Mouse (Mus musculus) CD4-positive helper T cell, adult 2 months (primary cell): ENCODE results near the gene Cdk2ap2.

Experiments used
- DNase-seq: peaks from one replicate; pipeline ENCODE4 v3.0.0-alpha.2; 2012; ENCODE audit warnings: low read depth, missing footprints, low spot score

Gene Cdk2ap2

DNA sequence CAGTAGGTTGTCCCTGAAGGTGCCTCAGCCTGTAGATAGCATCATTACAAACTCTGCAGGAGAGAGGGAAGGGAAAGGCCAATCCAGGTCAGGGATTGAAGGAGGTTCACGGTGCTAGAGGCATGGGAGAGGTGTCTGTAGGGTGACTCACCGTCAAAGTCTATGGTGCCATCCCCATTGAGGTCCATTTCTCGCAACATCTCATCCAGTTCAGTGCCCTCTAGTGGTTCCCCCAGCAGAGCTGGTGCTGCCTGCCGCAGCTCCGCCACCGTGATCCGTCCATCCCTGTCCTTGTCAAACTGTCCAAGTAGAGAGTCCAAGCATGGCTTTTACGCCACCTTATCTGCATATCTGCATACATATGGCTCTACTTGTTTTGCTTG is 39.0 kb downstream of the Cdk2ap2 start:
- DNase-seq, result peak; percentile 61

DNA sequence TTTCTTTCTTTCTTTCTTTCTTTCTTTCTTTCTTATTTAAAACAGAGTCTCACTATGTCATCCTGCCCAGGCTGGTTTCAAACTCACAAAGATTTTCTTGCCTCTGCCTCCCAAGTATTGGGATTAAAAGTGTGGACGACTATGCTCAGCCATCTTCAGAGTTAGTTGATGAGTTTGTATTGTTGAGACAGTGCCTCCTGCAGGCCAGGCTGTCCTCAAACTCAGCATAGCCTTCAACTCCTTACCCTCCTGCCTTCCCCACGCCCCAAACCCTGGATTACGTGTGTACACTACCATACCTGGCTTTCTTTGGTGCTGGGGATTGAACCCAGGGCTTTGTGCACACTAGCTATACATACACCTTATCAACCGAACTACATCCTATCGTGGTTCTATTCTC is 39.5 kb downstream of the Cdk2ap2 start:
- DNase-seq, result peak; percentile 49

DNA sequence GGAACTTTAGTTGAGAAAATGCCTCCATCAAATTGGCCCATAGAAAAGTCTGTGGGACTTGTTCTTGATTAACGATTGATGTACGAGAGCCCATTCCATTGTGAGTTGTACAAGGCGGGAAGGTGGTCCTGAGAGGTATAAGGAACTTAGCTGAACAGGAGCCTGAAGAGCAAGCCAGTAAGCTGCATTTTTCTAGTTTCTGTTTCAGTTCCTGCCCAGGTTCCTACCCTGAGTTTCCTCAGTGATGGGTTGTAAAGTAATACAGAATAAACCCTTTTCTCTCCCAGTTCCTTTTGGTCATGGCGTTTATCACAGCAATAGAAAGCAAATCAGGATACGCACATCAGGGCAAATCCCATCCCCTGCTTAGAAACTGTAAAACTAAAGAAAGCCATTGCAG is 40.9 kb downstream of the Cdk2ap2 start:
- DNase-seq, result no peak

DNA sequence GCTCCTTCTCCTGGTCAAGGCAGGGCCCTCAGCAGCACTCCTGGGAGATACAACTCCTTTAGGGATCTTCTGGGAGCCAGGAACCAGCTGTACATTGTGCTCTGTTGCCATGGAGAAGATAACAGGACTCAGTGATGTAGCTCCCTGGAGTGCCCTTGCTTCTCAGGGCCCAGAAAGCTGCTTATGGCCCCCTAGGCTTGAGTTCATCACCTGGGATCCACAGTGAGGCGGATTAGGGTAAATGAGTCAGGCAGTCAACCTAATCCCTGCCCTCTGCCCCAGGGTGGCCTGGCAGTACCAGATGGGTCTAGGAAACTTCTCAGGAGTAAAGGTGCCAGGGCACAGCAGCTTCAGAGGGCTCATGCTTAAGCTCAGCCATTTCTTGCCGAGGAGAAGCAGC is 42.5 kb downstream of the Cdk2ap2 start, which contains the start of gene Gpr152:
Gene Gpr152, plus strand, starts transcription at position 342 of the 400 bp plus-strand sequence.
- no peak for DNase-seq

DNA sequence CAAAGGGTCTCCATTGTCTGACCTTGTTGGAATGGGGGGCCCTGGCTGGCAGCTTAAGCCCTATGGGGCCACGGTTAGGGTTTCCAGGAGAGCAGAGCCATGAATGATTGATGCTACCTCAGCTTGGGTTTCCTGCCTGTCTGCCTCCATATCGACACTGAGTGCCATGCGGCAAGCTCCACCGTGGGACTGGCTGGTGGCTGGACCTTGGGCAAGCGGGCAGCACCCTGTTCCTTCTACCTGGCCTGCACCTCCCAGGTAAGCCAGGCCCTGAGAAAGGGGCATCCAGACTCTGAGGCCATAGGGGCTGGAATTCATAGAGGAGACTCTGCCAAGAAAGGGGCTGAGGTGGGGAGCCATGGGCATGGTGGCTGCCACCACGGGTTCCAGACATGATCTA is 43.2 kb downstream of the Cdk2ap2 start:
- DNase-seq, result no peak

DNA sequence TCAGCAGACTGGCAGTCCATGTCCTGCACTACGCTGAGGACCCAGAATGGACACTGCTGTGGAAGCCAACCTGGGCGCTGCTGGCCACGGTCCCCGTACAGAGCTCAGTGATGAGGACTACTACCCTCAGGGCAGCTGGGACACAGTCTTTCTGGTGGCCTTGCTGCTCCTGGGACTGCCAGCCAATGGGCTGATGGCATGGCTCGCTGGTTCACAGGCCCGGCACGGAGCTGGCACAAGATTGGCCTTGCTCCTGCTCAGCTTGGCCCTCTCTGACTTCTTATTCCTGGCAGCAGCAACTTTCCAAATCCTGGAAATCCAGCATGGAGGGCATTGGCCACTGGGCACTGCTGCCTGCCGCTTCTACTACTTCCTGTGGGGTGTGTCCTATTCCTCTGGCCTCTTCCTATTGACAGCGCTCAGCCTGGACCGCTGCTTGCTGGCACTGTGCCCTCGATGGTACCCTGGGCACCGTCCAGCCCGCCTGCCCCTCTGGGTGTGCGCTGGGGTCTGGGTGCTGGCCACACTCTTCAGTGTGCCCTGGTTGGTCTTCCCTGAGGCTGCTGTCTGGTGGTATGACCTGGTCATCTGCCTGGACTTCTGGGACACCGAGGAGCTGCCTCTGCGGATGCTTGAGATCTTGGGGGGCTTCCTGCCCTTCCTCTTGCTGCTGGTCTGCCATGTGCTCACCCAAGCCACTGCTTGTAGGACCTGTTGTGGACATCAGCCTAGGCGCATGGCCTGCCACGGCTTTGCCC is 45.6 kb downstream of the Cdk2ap2 start:
- DNase-seq, result no peak

DNA sequence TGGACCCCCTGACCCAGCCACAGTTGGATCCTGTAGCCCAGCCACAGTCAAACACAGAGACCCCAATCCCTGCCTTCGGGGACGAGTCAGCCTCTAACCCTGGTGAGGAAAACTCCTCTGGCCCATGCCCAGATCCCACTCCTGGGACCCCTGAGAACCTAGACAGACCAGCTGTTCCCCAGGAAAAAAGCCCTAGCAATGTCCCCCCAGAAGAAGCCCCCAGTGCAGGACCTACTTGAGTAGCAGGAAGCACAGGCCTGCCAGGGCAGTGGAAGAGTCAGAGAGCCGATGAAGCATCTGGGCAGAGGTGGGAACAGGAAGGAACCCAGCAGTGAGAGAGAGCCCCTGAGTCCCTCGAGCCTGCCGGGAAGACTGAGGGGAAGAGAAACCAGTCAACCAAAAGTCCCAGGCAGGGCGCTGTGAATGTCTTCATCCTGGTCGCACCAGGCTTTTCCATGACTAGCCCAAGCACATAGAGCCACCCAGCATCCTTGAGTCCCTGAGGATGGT is 46.8 kb downstream of the Cdk2ap2 start, which contains the start of gene Cabp4:
Gene Cabp4, minus strand, starts transcription at position 275 of the 510 bp plus-strand sequence.
- no peak for DNase-seq

DNA sequence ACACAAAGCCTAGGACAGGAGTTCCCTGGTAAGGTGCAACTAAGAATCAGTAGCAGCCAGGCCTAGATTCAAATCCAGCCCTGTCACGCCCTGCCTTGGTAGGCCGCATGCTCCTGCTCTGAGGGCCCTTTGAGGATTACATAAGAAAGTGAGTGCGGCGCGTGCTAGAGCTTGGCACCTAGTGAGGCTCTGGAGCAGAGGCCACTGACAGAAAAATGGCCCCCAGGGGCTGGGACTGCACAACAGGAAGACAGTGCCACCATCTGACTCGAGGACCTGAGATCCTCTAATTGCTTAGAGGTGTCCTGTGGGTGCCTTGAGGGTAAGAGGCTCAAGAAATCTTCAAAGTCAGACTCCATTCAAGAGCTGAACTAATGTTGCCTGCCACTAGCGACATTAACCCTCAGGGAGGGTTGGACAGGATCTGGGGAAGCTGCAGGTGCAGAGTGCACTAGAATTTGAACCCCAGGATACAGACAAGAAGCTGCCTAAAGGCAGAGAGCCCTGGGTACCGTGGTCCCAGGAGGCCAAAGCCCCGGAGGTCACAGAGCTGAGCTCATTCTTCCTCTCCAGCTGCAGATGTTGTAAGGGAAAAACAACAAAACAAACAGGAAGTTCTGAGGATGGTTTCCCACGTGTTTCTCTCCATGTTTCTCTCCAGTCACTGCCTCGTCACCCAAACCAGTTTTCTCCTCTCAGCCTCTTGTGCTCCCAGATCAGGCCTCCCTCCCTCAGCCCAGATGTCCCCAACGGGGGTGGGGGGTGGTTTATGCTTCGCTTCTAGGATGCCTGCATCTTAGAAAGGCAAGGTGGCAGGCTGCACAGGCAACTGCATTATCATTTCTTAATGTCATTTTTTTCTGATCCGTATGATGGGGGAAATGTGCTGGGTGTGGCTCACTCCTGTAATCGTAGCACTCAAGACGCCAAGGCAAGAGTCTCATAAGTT is 47.8 kb downstream of the Cdk2ap2 start:
- no peak for DNase-seq

DNA sequence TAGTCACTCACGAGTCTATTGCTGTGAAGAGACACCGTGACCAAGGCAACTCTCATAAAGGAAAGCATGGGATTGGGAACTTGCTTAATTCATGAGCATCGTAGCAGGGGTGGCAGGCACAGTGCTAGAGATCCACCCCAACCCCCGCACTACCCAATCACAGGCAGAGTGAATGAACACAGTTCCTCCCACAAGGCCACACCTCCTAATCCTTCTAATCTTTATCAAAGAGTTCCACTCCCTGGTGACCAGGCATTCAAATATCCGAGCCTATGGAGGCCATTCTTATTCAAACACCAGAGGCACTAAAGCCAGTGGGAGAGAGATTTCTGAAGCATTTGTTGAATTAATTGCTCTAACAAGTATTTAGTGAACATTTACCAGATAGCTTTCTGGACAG is 49.0 kb downstream of the Cdk2ap2 start:
- no peak for DNase-seq

DNA sequence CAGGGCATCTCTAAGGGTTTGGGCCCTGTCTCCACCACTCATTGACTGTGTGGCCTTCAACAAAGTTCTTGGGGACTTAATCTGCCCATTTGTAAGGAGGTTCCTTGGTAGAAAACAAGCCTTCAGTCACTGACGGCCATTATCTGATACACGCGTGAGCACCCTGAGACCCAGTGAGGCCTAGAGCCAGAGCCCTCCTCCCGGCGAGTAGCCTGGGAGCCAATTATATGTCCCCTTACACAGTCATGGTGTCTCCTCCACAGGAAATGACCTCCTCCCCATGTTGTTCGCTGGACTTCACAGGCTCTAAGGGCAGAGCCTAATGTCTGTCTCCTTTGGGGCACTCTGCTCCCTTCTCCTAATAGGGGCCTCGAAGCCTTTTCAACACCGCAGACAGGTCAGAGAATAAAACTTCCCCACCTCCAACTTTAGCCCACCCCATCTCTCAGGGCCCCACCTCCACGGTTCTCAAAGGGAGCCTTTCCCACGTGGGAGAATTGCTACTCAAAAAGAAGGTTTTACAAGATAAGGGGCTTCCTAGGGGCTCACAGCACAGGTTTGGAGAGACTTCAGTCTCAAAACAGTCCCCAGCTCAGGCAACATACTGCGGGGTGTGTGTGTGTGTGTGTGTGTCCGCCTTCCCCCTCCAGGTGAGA is 49.5 kb downstream of the Cdk2ap2 start:
- DNase-seq, result no peak

DNA sequence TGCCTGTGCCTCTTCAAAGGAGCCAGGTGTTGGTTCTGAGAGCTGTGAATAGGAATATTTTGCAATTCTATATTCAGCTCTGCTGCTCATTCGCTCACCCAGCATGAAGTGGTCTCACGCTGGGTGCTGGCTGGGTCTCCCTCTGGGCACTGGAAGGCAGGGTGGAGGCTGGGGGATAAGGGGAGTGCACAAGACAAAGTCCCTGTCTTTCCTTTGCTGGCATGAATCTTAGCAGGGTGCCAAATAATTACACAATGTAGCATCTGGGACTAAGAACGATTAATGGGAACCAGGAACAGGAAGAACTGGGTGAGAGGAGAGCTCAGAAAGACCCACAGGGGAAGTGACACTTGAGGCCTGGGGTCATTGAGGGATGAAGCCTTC is 50.0 kb downstream of the Cdk2ap2 start:
- no peak for DNase-seq

DNA sequence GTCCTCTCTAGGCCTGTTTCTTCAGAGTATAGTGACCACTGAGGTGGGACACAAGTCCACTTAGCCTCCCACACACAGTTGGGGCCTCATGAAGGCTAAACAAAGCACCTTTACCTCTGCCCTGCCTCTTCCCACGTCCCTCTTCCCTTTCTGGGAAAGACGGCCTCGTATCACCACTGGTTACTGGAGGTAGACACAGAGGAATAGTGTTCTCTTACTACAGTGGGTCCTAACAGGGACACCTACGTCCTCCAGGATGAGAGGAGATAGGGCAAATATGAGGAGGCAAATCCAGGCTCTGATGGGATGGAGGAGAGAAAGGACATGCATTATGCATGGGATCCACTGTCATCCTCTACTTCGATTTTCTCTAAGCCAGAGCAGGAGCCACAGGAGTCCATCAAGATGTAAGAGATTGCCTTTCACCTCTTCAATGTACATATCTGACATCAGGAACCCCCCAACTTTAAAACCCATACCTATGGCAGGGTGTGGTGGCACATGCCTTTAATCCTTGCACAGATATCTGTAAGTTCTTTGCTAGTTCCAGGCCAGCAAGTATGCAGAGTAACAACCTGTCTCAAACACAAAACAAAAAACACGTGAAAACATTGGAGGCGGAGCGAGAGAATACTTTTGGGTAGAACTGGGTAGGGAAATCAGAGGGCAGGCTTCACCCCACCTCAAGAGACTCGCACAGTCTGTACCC is 51.0 kb downstream of the Cdk2ap2 start:
- DNase-seq, result no peak

DNA sequence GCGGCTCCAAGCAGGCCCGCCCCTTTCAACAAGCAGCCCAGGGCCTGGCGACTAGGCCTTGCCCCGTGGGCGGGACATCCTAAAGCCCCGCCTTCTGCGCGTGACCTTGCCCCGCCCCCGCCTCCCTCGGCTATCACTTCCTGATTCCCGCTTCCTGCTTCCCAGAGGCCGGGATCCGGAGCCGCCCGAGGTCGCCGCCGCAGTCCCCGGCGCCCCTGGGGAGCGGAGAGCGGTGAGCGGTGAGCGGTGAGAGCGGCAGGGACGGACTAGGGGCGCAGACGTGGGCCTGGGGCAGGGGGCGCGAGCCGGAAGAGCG is 51.5 kb downstream of the Cdk2ap2 start, which contains the start of gene Coro1b:
Gene Coro1b, plus strand, starts transcription at position 129 of the 316 bp plus-strand sequence.
- peak; percentile 92 for DNase-seq
